Mouse (Mus musculus): ENCODE results near the gene Rsph1. TPM values are rescaled to one million over a fixed set of nuclear protein-coding genes. Genes with fewer than 3 reads are reported as not detected.

Gene Rsph1
- polyA plus RNA-seq, 1 experiment from 2014 or later: 1.7 TPM

- Histone ChIP-seq H3K9me3 (ENCODE audit: control insufficient read depth, low read length) (no peaks in the 10 kb centered on the region), H3K27ac (ENCODE audit: low read depth, low read length) (no peak overlapping the region), H3K36me3 (ENCODE audit: control insufficient read depth, insufficient read depth, low read length) (no peaks in the 10 kb centered on the region), H3K4me1 (ENCODE audit: control insufficient read depth, insufficient read depth, low read length) (no peaks in the 10 kb centered on the region; the same call in 1 of the 2 replicates), H3K4me2 (no peak overlapping the region), H3K27me3 (ENCODE audit: control insufficient read depth, insufficient read depth, low read length) (no peaks in the 10 kb centered on the region), H3K9ac (ENCODE audit: low read length) (no peak overlapping the region), H3K4me3 (ENCODE audit: low read depth, low read length) (no peak overlapping the region)
- no peak for DNase-seq (ENCODE audit: low spot score, missing footprints)
- 48% methylated on average over 8 of the region's 8 CpGs for WGBS
- ATAC-seq (ENCODE audit: low FRiP score): no peak
These were observed 44.8 kb downstream of the Rsph1 start for GRCm38 (mm10) chr17:31232251-31233010.

- H3K4me1 ChIP-seq (ENCODE audit: control insufficient read depth, insufficient read depth, low read length): no peaks in the 10 kb centered on the region; the same call in 1 of the 2 replicates
- H3K27ac ChIP-seq (ENCODE audit: low read depth, low read length): no peak overlapping the region
- H3K4me3 ChIP-seq (ENCODE audit: low read depth, low read length): no peak overlapping the region
- no peak overlapping the region for H3K9ac ChIP-seq (ENCODE audit: low read length)
- no peak for ATAC-seq (ENCODE audit: low FRiP score)
- no peaks in the 10 kb centered on the region for H3K9me3 ChIP-seq (ENCODE audit: control insufficient read depth, low read length)
- 55% methylated on average over 6 of the region's 6 CpGs for WGBS
- no peak for DNase-seq (ENCODE audit: low spot score, missing footprints)
- H3K4me2 ChIP-seq: no peak overlapping the region
- H3K36me3 ChIP-seq (ENCODE audit: control insufficient read depth, insufficient read depth, low read length): no peaks in the 10 kb centered on the region
- no peaks in the 10 kb centered on the region for H3K27me3 ChIP-seq (ENCODE audit: control insufficient read depth, insufficient read depth, low read length)
These were observed 45.4 kb downstream of the Rsph1 start for GRCm38 (mm10) chr17:31231780-31232179.

- Histone ChIP-seq H3K36me3 (ENCODE audit: control insufficient read depth, insufficient read depth, low read length) (no peaks in the 10 kb centered on the region), H3K9ac (ENCODE audit: low read length) (no peak overlapping the region), H3K27ac (ENCODE audit: low read depth, low read length) (no peak overlapping the region), H3K27me3 (ENCODE audit: control insufficient read depth, insufficient read depth, low read length) (no peaks in the 10 kb centered on the region), H3K4me3 (ENCODE audit: low read depth, low read length) (no peak overlapping the region), H3K9me3 (ENCODE audit: control insufficient read depth, low read length) (no peaks in the 10 kb centered on the region), H3K4me2 (no peak overlapping the region), H3K4me1 (ENCODE audit: control insufficient read depth, insufficient read depth, low read length) (no peaks in the 10 kb centered on the region; the same call in 1 of the 2 replicates)
- WGBS: 83% methylated on average over 7 of the region's 7 CpGs
- DNase-seq (ENCODE audit: low spot score, missing footprints) (no peak), ATAC-seq (ENCODE audit: low FRiP score) (no peak)
These were observed 50.3 kb downstream of the Rsph1 start for GRCm38 (mm10) chr17:31226931-31227330.

GRCm38 (mm10) chr17:31226368-31226767, 50.8 kb downstream of the Rsph1 start:
- Histone ChIP-seq H3K27me3 (ENCODE audit: control insufficient read depth, insufficient read depth, low read length) (no peaks in the 10 kb centered on the region), H3K4me2 (no peak overlapping the region), H3K9me3 (ENCODE audit: control insufficient read depth, low read length) (no peaks in the 10 kb centered on the region), H3K4me3 (ENCODE audit: low read depth, low read length) (no peak overlapping the region), H3K36me3 (ENCODE audit: control insufficient read depth, insufficient read depth, low read length) (no peaks in the 10 kb centered on the region), H3K9ac (ENCODE audit: low read length) (no peak overlapping the region), H3K4me1 (ENCODE audit: control insufficient read depth, insufficient read depth, low read length) (no peaks in the 10 kb centered on the region), H3K27ac (ENCODE audit: low read depth, low read length) (no peak overlapping the region)
- ATAC-seq (ENCODE audit: low FRiP score): no peak
- WGBS: 75% methylated on average over 3 of the region's 3 CpGs
- DNase-seq (ENCODE audit: low spot score, missing footprints): no peak

GRCm38 (mm10) chr17:31224591-31224990, 52.6 kb downstream of the Rsph1 start:
- Histone ChIP-seq H3K9ac (ENCODE audit: low read length) (no peak overlapping the region), H3K27me3 (ENCODE audit: control insufficient read depth, insufficient read depth, low read length) (no peaks in the 10 kb centered on the region), H3K9me3 (ENCODE audit: control insufficient read depth, low read length) (no peaks in the 10 kb centered on the region), H3K27ac (ENCODE audit: low read depth, low read length) (no peak overlapping the region), H3K36me3 (ENCODE audit: control insufficient read depth, insufficient read depth, low read length) (no peaks in the 10 kb centered on the region), H3K4me2 (no peak overlapping the region), H3K4me1 (ENCODE audit: control insufficient read depth, insufficient read depth, low read length) (no peaks in the 10 kb centered on the region), H3K4me3 (ENCODE audit: low read depth, low read length) (no peak overlapping the region)
- ATAC-seq (ENCODE audit: low FRiP score) (no peak), DNase-seq (ENCODE audit: low spot score, missing footprints) (no peak)
- 85% methylated on average over 8 of the region's 8 CpGs for WGBS

- no peak for DNase-seq (ENCODE audit: low spot score, missing footprints)
- H3K4me3 ChIP-seq (ENCODE audit: low read depth, low read length): no peak overlapping the region
- no peak for ATAC-seq (ENCODE audit: low FRiP score)
- H3K4me1 ChIP-seq (ENCODE audit: control insufficient read depth, insufficient read depth, low read length): no peaks in the 10 kb centered on the region
- H3K9ac ChIP-seq (ENCODE audit: low read length): no peak overlapping the region
- H3K27ac ChIP-seq (ENCODE audit: low read depth, low read length): no peak overlapping the region
- H3K4me2 ChIP-seq: no peak overlapping the region
- 76% methylated on average over 7 of the region's 7 CpGs for WGBS
- no peaks in the 10 kb centered on the region for H3K27me3 ChIP-seq (ENCODE audit: control insufficient read depth, insufficient read depth, low read length)
- H3K9me3 ChIP-seq (ENCODE audit: control insufficient read depth, low read length): no peaks in the 10 kb centered on the region
- H3K36me3 ChIP-seq (ENCODE audit: control insufficient read depth, insufficient read depth, low read length): no peaks in the 10 kb centered on the region
These were observed 53.3 kb downstream of the Rsph1 start for GRCm38 (mm10) chr17:31223835-31224234.

GRCm38 (mm10) chr17:31222810-31223310, 54.3 kb downstream of the Rsph1 start:
- no peak for ATAC-seq (ENCODE audit: low FRiP score)
- Histone ChIP-seq H3K4me2 (no peak overlapping the region), H3K36me3 (ENCODE audit: control insufficient read depth, insufficient read depth, low read length) (no peaks in the 10 kb centered on the region), H3K4me1 (ENCODE audit: control insufficient read depth, insufficient read depth, low read length) (no peaks in the 10 kb centered on the region), H3K9ac (ENCODE audit: low read length) (no peak overlapping the region), H3K27ac (ENCODE audit: low read depth, low read length) (no peak overlapping the region), H3K4me3 (ENCODE audit: low read depth, low read length) (no peak overlapping the region), H3K9me3 (ENCODE audit: control insufficient read depth, low read length) (no peaks in the 10 kb centered on the region), H3K27me3 (ENCODE audit: control insufficient read depth, insufficient read depth, low read length) (no peaks in the 10 kb centered on the region)
- no peak for DNase-seq (ENCODE audit: low spot score, missing footprints)
- WGBS: 88% methylated on average over 4 of the region's 4 CpGs

- no peaks in the 10 kb centered on the region for H3K27me3 ChIP-seq (ENCODE audit: control insufficient read depth, insufficient read depth, low read length)
- no peaks in the 10 kb centered on the region for H3K9me3 ChIP-seq (ENCODE audit: control insufficient read depth, low read length)
- 55% methylated on average over 5 of the region's 5 CpGs for WGBS
- H3K36me3 ChIP-seq (ENCODE audit: control insufficient read depth, insufficient read depth, low read length): no peaks in the 10 kb centered on the region
- no peak overlapping the region for H3K27ac ChIP-seq (ENCODE audit: low read depth, low read length)
- H3K4me1 ChIP-seq (ENCODE audit: control insufficient read depth, insufficient read depth, low read length): no peaks in the 10 kb centered on the region
- no peak overlapping the region for H3K9ac ChIP-seq (ENCODE audit: low read length)
- no peak for DNase-seq (ENCODE audit: low spot score, missing footprints)
- H3K4me3 ChIP-seq (ENCODE audit: low read depth, low read length): no peak overlapping the region
- ATAC-seq (ENCODE audit: low FRiP score): no peak
- H3K4me2 ChIP-seq: no peak overlapping the region
These were observed 60.9 kb downstream of the Rsph1 start for GRCm38 (mm10) chr17:31216068-31216955.

- Histone ChIP-seq H3K9ac (ENCODE audit: low read length) (no peak overlapping the region), H3K9me3 (ENCODE audit: control insufficient read depth, low read length) (no peaks in the 10 kb centered on the region), H3K4me2 (no peak overlapping the region), H3K36me3 (ENCODE audit: control insufficient read depth, insufficient read depth, low read length) (no peaks in the 10 kb centered on the region), H3K4me1 (ENCODE audit: control insufficient read depth, insufficient read depth, low read length) (no peaks in the 10 kb centered on the region), H3K4me3 (ENCODE audit: low read depth, low read length) (no peak overlapping the region), H3K27me3 (ENCODE audit: control insufficient read depth, insufficient read depth, low read length) (no peaks in the 10 kb centered on the region), H3K27ac (ENCODE audit: low read depth, low read length) (no peak overlapping the region)
- ATAC-seq (ENCODE audit: low FRiP score) (no peak), DNase-seq (ENCODE audit: low spot score, missing footprints) (no peak)
- WGBS: 86% methylated on average over 6 of the region's 6 CpGs
These were observed 65.3 kb downstream of the Rsph1 start for GRCm38 (mm10) chr17:31211881-31212280.
